Mouse (Mus musculus) CH12.LX (cell line): ENCODE measurements around the gene Psmd5. TPM values are rescaled to one million over a fixed set of nuclear protein-coding genes. Genes with fewer than 3 reads are reported as not detected.
A peak's percentile ranks its signal among the peaks of the same experiment; 100 is the strongest.

Source experiments
- DNase-seq: peaks from one replicate; pipeline ENCODE4 v3.0.0-alpha.2; 2013; ENCODE audit errors: extremely low read depth
- H3K27ac ChIP-seq: 2 replicates; pipeline ENCODE4 v1.5.1; 2012; ENCODE audit warnings: low read depth, mild to moderate bottlenecking, control low read depth, moderate library complexity; ENCODE audit not compliant: insufficient read depth
- H3K27me3 ChIP-seq: replicated peaks from 2 replicates; pipeline ENCODE3; 2012; ENCODE audit warnings: inconsistent platforms
- H3K36me3 ChIP-seq, 2 experiments: replicated peaks in 1 of 2; 2 replicates each; pipeline versions ENCODE3 to v1.6.1; 2012; ENCODE audit warnings: inconsistent platforms in 1 of 2, low read length in 1 of 2, mild to moderate bottlenecking in 1 of 2, mixed read lengths in 1 of 2, moderate library complexity in 1 of 2; ENCODE audit not compliant: control insufficient read depth in 1 of 2, insufficient read depth in 1 of 2
- H3K4me1 ChIP-seq, 2 experiments: 2 replicates each; pipeline ENCODE4 v1.6.1; 2012; ENCODE audit warnings: inconsistent platforms in 1 of 2, moderate library complexity in 1 of 2; ENCODE audit not compliant: insufficient read depth in 2 of 2, control insufficient read depth in 1 of 2
- H3K4me2 ChIP-seq: 2 replicates; pipeline ENCODE4 v1.6.1; 2012; ENCODE audit warnings: low read depth, mild to moderate bottlenecking, control low read depth; ENCODE audit not compliant: poor library complexity, insufficient read depth, severe bottlenecking
- H3K4me3 ChIP-seq, 3 experiments: fragments of 150-350 bp in 1 of 3; sonication (generic) in 1 of 3; replicated peaks in 1 of 3; 2 replicates each; pipeline versions ENCODE3 to v1.5.1; 2011 to 2012; ENCODE audit warnings: low read depth in 2 of 3, low read length in 2 of 3, mild to moderate bottlenecking in 2 of 3, moderate library complexity in 2 of 3, control low read depth in 1 of 3, improper control_type of control experiment in 1 of 3, inconsistent platforms in 1 of 3, mixed read lengths in 1 of 3; ENCODE audit not compliant: poor library complexity in 1 of 3
- H3K79me2 ChIP-seq: replicated peaks from 2 replicates; pipeline ENCODE4 v1.6.1; 2012; ENCODE audit warnings: mild to moderate bottlenecking, moderate library complexity; ENCODE audit not compliant: control insufficient read depth, poor library complexity, insufficient read depth, severe bottlenecking; ENCODE audit errors: extremely low read depth
- H3K9ac ChIP-seq: 2 replicates; pipeline ENCODE4 v1.6.1; 2012; ENCODE audit warnings: low read depth, mild to moderate bottlenecking, control low read depth, moderate library complexity; ENCODE audit not compliant: insufficient read depth
- H3K9me3 ChIP-seq: replicated peaks from 2 replicates; pipeline ENCODE3; 2012; ENCODE audit warnings: low read length, inconsistent platforms, mixed read lengths
- BHLHE40 ChIP-seq: IDR thresholded peaks from 2 replicates; pipeline ENCODE4 v1.6.1; 2011; ENCODE audit warnings: mild to moderate bottlenecking, low read depth, low read length, improper control_type of control experiment
- CHD1 ChIP-seq: IDR thresholded peaks from 2 replicates; pipeline ENCODE4 v1.6.1; 2012; ENCODE audit warnings: low read depth, low read length, improper control_type of control experiment, inconsistent platforms
- CHD2 ChIP-seq: IDR thresholded peaks from 2 replicates; pipeline ENCODE4 v1.6.1; 2011; ENCODE audit warnings: low read length, improper control_type of control experiment
- CTCF ChIP-seq, 2 experiments: IDR thresholded peaks in 1 of 2; conservative IDR thresholded peaks in 1 of 2; 2 replicates each; pipeline ENCODE4 v1.5.1; 2011 to 2012; ENCODE audit warnings: low read depth in 2 of 2, low read length in 2 of 2, improper control_type of control experiment in 1 of 2, inconsistent platforms in 1 of 2, mild to moderate bottlenecking in 1 of 2, moderate library complexity in 1 of 2
- E2F4 ChIP-seq: IDR thresholded peaks from 2 replicates; pipeline ENCODE4 v1.6.1; 2011; ENCODE audit warnings: low read depth, low read length, improper control_type of control experiment; ENCODE audit not compliant: insufficient replicate concordance
- ELF1 ChIP-seq: IDR thresholded peaks from 2 replicates; pipeline ENCODE4 v1.6.1; 2014; ENCODE audit warnings: low read depth, mild to moderate bottlenecking, inconsistent platforms, low read length, improper control_type of control experiment
- EP300 ChIP-seq: IDR thresholded peaks from 2 replicates; pipeline ENCODE4 v1.6.1; 2011; ENCODE audit warnings: low read length, improper control_type of control experiment
- ETS1 ChIP-seq: conservative IDR thresholded peaks from 2 replicates; pipeline ENCODE4 v1.6.1; 2012; ENCODE audit warnings: low read depth, mild to moderate bottlenecking, inconsistent platforms, low read length, improper control_type of control experiment, moderate library complexity
- GABPA ChIP-seq: IDR thresholded peaks from 2 replicates; pipeline ENCODE4 v1.6.1; 2012; ENCODE audit warnings: low read depth, low read length, improper control_type of control experiment, inconsistent platforms; ENCODE audit not compliant: insufficient replicate concordance
- HCFC1 ChIP-seq: IDR thresholded peaks from 2 replicates; pipeline ENCODE4 v1.6.1; 2012; ENCODE audit warnings: low read depth, mild to moderate bottlenecking, inconsistent platforms, low read length, improper control_type of control experiment
- IRF4 ChIP-seq: IDR thresholded peaks from 2 replicates; pipeline ENCODE4 v1.6.1; 2014; ENCODE audit warnings: low read depth, mild to moderate bottlenecking, inconsistent platforms, low read length, improper control_type of control experiment
- JUN ChIP-seq: IDR thresholded peaks from 2 replicates; pipeline ENCODE4 v1.6.1; 2011; ENCODE audit warnings: low read depth, mild to moderate bottlenecking, low read length, improper control_type of control experiment, moderate library complexity; ENCODE audit not compliant: insufficient read depth
- JUND ChIP-seq: conservative IDR thresholded peaks from 2 replicates; pipeline ENCODE4 v1.6.1; 2011; ENCODE audit warnings: low read depth, low read length, improper control_type of control experiment
- KAT2A ChIP-seq: IDR thresholded peaks from 2 replicates; pipeline ENCODE4 v1.6.1; 2012; ENCODE audit warnings: low read length, improper control_type of control experiment, inconsistent platforms; ENCODE audit not compliant: insufficient replicate concordance
- MAFK ChIP-seq: IDR thresholded peaks from 2 replicates; pipeline ENCODE4 v1.6.1; 2011; ENCODE audit warnings: low read length, improper control_type of control experiment; ENCODE audit not compliant: insufficient replicate concordance
- MAX ChIP-seq: IDR thresholded peaks from 2 replicates; pipeline ENCODE4 v1.6.1; 2011; ENCODE audit warnings: low read length, improper control_type of control experiment
- MAZ ChIP-seq: IDR thresholded peaks from 2 replicates; pipeline ENCODE4 v1.6.1; 2012; ENCODE audit warnings: low read depth, mild to moderate bottlenecking, inconsistent platforms, low read length, improper control_type of control experiment, moderate library complexity
- MEF2A ChIP-seq: IDR thresholded peaks from 2 replicates; pipeline ENCODE4 v1.6.1; 2014; ENCODE audit warnings: low read depth, mild to moderate bottlenecking, inconsistent platforms, low read length, improper control_type of control experiment, borderline replicate concordance
- MXI1 ChIP-seq: IDR thresholded peaks from 2 replicates; pipeline ENCODE4 v1.6.1; 2011; ENCODE audit warnings: mild to moderate bottlenecking, low read depth, low read length, improper control_type of control experiment
- MYC ChIP-seq: IDR thresholded peaks from 2 replicates; pipeline ENCODE4 v1.6.1; 2011; ENCODE audit warnings: low read depth, mild to moderate bottlenecking, improper control_type of control experiment, low read length
- NELFE ChIP-seq: IDR thresholded peaks from 2 replicates; pipeline ENCODE4 v1.6.1; 2011; ENCODE audit warnings: low read depth, low read length, improper control_type of control experiment
- NRF1 ChIP-seq: IDR thresholded peaks from 2 replicates; pipeline ENCODE4 v1.6.1; 2014; ENCODE audit warnings: low read depth, mild to moderate bottlenecking, inconsistent platforms, low read length, improper control_type of control experiment, moderate library complexity
- PAX5 ChIP-seq: IDR thresholded peaks from 2 replicates; pipeline ENCODE4 v1.6.1; 2012; ENCODE audit warnings: low read length, inconsistent platforms, mixed read lengths
- POLR2AphosphoS2 ChIP-seq: IDR thresholded peaks from 2 replicates; pipeline ENCODE4 v1.6.1; 2011; ENCODE audit warnings: low read depth, low read length, improper control_type of control experiment
- RAD21 ChIP-seq: IDR thresholded peaks from 2 replicates; pipeline ENCODE4 v1.6.1; 2011; ENCODE audit warnings: low read depth, mild to moderate bottlenecking, low read length, improper control_type of control experiment, moderate library complexity
- RCOR1 ChIP-seq: conservative IDR thresholded peaks from 2 replicates; pipeline ENCODE4 v1.6.1; 2012; ENCODE audit warnings: low read depth, mild to moderate bottlenecking, inconsistent platforms, low read length, improper control_type of control experiment
- SIN3A ChIP-seq: IDR thresholded peaks from 2 replicates; pipeline ENCODE4 v1.6.1; 2012; ENCODE audit warnings: low read length, improper control_type of control experiment, inconsistent platforms
- SMC3 ChIP-seq: IDR thresholded peaks from 2 replicates; pipeline ENCODE4 v1.6.1; 2011; ENCODE audit warnings: low read depth, low read length, improper control_type of control experiment
- TBP ChIP-seq: conservative IDR thresholded peaks from 2 replicates; pipeline ENCODE4 v1.6.1; 2011; ENCODE audit warnings: low read depth, low read length, improper control_type of control experiment
- TCF12 ChIP-seq: IDR thresholded peaks from 2 replicates; pipeline ENCODE4 v1.6.1; 2014; ENCODE audit warnings: low read depth, mild to moderate bottlenecking, inconsistent platforms, low read length, improper control_type of control experiment
- UBTF ChIP-seq: IDR thresholded peaks from 2 replicates; pipeline ENCODE4 v1.6.1; 2012; ENCODE audit warnings: low read depth, mild to moderate bottlenecking, inconsistent platforms, low read length, improper control_type of control experiment, moderate library complexity
- USF1 ChIP-seq: IDR thresholded peaks from 2 replicates; pipeline ENCODE4 v1.6.1; 2014; ENCODE audit warnings: low read depth, mild to moderate bottlenecking, inconsistent platforms, low read length, improper control_type of control experiment
- USF2 ChIP-seq: conservative IDR thresholded peaks from 2 replicates; pipeline ENCODE4 v1.6.1; 2011; ENCODE audit warnings: low read depth, low read length, improper control_type of control experiment
- ZC3H11A ChIP-seq: IDR thresholded peaks from 2 replicates; pipeline ENCODE4 v1.6.1; 2012; ENCODE audit warnings: low read depth, mild to moderate bottlenecking, inconsistent platforms, low read length, improper control_type of control experiment
- ZKSCAN1 ChIP-seq: IDR thresholded peaks from 2 replicates; pipeline ENCODE4 v1.6.1; 2012; ENCODE audit warnings: low read depth, inconsistent platforms, low read length, improper control_type of control experiment, borderline replicate concordance
- ZMIZ1 ChIP-seq: IDR thresholded peaks from 2 replicates; pipeline ENCODE4 v1.6.1; 2012; ENCODE audit warnings: low read depth, mild to moderate bottlenecking, inconsistent platforms, low read length, improper control_type of control experiment
- ZNF384 ChIP-seq: IDR thresholded peaks from 2 replicates; pipeline ENCODE4 v1.6.1; 2012; ENCODE audit warnings: low read depth, low read length, improper control_type of control experiment, inconsistent platforms
- dilution Hi-C: fragments of 300-500 bp; cut with MboI; formaldehyde crosslinking; loops from 2 replicates; pipeline ENCODE4 v1.14.3; 2020; ENCODE audit warnings: low sequenced_read_pairs; ENCODE audit not compliant: extremely low pct_unique_long_range_greater_than_20kb, extremely low pct_ligation_motif_present
- in situ Hi-C: fragments of 300-500 bp; cut with MboI; formaldehyde crosslinking; loops from 3 replicates; pipeline ENCODE4 v1.14.3; 2019; ENCODE audit warnings: low sequenced_read_pairs, low pct_ligation_motif_present, low pct_unique_long_range_greater_than_20kb, mixed read lengths
- polyA plus RNA-seq: library from polyadenylated mRNA; unstranded; fragments of >175 nt; gene quantifications from 2 replicates; pipeline ENCODE4 v1.2.1, GENCODE M21; 2012; ENCODE audit warnings: low read depth; ENCODE audit not compliant: insufficient read length
- total RNA-seq, 2 experiments: library from RNA; depleted of rRNA; stranded (reverse); fragments of 300-350 nt in 1 of 2; fragments of >200 nt in 1 of 2; gene quantifications; 2 replicates each; pipeline ENCODE4 v1.2.3; 2012 to 2014

The Psmd5 gene
- total and polyA plus RNA-seq, 3 experiments, result 27.9 to 81.9 (median 81.2) TPM

GRCm38 (mm10) chr2:34870520-34871474, 4.0 kb downstream of the Psmd5 start:
- DNase-seq, result peak; percentile 99
- Histone ChIP-seq H3K36me3 (peaks cover 14 to 29% of the 10 kb centered on the region in 2 experiments), H3K4me3 (peak overlapping the region; percentile 81 to 99 (median 93)), H3K27me3 (no peaks in the 10 kb centered on the region), H3K27ac (peak overlapping the region; percentile 74), H3K4me1 (peaks cover 4 to 34% of the 10 kb centered on the region in 2 experiments), H3K4me2 (peak overlapping the region; percentile 66; the same call in 1 of the 2 replicates), H3K79me2 (peaks cover 38% of the 10 kb centered on the region), H3K9me3 (no peaks in the 10 kb centered on the region), H3K9ac (peak overlapping the region; percentile 95)
- in situ Hi-C loops, result no loop called here
- dilution Hi-C loops, result no loop called here
- TF ChIP-seq BHLHE40, result peak; percentile 88
- no peak for TF ChIP-seq RAD21
- TF ChIP-seq TCF12, result peak; percentile 90
- peak; percentile 56; the same call in 1 of the 2 replicates for TF ChIP-seq IRF4
- TF ChIP-seq RCOR1, result 0 out of 2 replicates have a peak, but pooled peaks have one; percentile 53
- TF ChIP-seq E2F4, result no peak
- TF ChIP-seq ETS1, result peak; percentile 35; the same call in 1 of the 2 replicates
- no peak for TF ChIP-seq PAX5
- peak; percentile 66; the same call in 1 of the 2 replicates for TF ChIP-seq MAZ
- TF ChIP-seq NRF1, result peak; percentile 83
- peak; percentile 97 for TF ChIP-seq POLR2AphosphoS2
- TF ChIP-seq UBTF, result no peak
- no peak for TF ChIP-seq ZC3H11A
- TF ChIP-seq USF2, result no peak
- TF ChIP-seq JUND, result peak; percentile 57; the same call in 1 of the 2 replicates
- no peak for TF ChIP-seq GABPA
- no peak for TF ChIP-seq SMC3
- 0 out of 2 replicates have a peak, but pooled peaks have one; percentile 12 for TF ChIP-seq JUN
- TF ChIP-seq NELFE, result peak; percentile 98
- peak; percentile 77; the same call in 1 of the 2 replicates for TF ChIP-seq ELF1
- TF ChIP-seq USF1, result no peak
- TF ChIP-seq MXI1, result peak; percentile 97
- TF ChIP-seq MEF2A, result 0 out of 2 replicates have a peak, but pooled peaks have one; percentile 40
- TF ChIP-seq CTCF (conservative IDR thresholded peaks at IDR 0.05 in 1 of 2, IDR thresholded peaks at IDR 0.05 in 1 of 2; ENCODE audit: low read depth in 2 of 2, low read length in 2 of 2), result no peak
- no peak for TF ChIP-seq CHD1
- peak; percentile 100 for TF ChIP-seq CHD2
- TF ChIP-seq HCFC1, result peak; percentile 77
- TF ChIP-seq ZKSCAN1, result no peak
- TF ChIP-seq KAT2A, result peak; percentile 76; the same call in 1 of the 2 replicates
- TF ChIP-seq TBP, result peak; percentile 76
- TF ChIP-seq SIN3A, result peak; percentile 87
- no peak for TF ChIP-seq ZNF384
- TF ChIP-seq MAX, result peak; percentile 93
- no peak for TF ChIP-seq MAFK
- TF ChIP-seq MYC, result peak; percentile 93; the same call in 1 of the 2 replicates
- peak; percentile 94 for TF ChIP-seq ZMIZ1
- TF ChIP-seq EP300, result no peak
